Mouse (Mus musculus) liver, postnatal 0 days (tissue): ENCODE measurements around the gene Cbarp. TPM values are rescaled to one million over a fixed set of nuclear protein-coding genes. Genes with fewer than 3 reads are reported as not detected.

Source experiments
- ATAC-seq: fragments of 200-750 bp; cut with Nextera tagmentation; 2 replicates; pipeline ENCODE4 v1.8.0; 2017; ENCODE audit warnings: mild to moderate bottlenecking, moderate library complexity
- DNase-seq: peaks from one replicate; pipeline ENCODE4 v3.0.0-alpha.2; 2016
- H3K27ac ChIP-seq: fragments of 300-500 bp; sonication (generic); 2 replicates; pipeline ENCODE4 v1.5.1; 2014; ENCODE audit warnings: antibody characterized with exemption, moderate library complexity, mild to moderate bottlenecking, low read depth
- H3K27me3 ChIP-seq: fragments of 300-500 bp; sonication (generic); 2 replicates; pipeline ENCODE4 v1.6.1; 2014; ENCODE audit warnings: low read length, control low read depth, mixed read lengths; ENCODE audit not compliant: insufficient read depth
- H3K36me3 ChIP-seq: fragments of 300-500 bp; sonication (generic); replicated peaks from 2 replicates; pipeline ENCODE4 v1.6.1; 2014; ENCODE audit warnings: mild to moderate bottlenecking, control low read depth, low read length, moderate library complexity, mixed read lengths; ENCODE audit not compliant: insufficient read depth
- H3K4me1 ChIP-seq: fragments of 300-500 bp; sonication (generic); 2 replicates; pipeline ENCODE4 v1.6.1; 2014; ENCODE audit warnings: antibody characterized with exemption, mild to moderate bottlenecking, control low read depth; ENCODE audit not compliant: insufficient read depth
- H3K4me2 ChIP-seq: fragments of 300-500 bp; sonication (generic); 2 replicates; pipeline ENCODE4 v1.6.1; 2014; ENCODE audit warnings: low read depth, mild to moderate bottlenecking, low read length, moderate library complexity, mixed read lengths
- H3K4me3 ChIP-seq: fragments of 300-500 bp; sonication (generic); 2 replicates; pipeline ENCODE4 v1.5.1; 2014; ENCODE audit warnings: low read depth, low read length
- H3K9ac ChIP-seq: fragments of 300-500 bp; sonication (generic); replicated peaks from 2 replicates; pipeline ENCODE4 v1.6.1; 2014; ENCODE audit warnings: mild to moderate bottlenecking, moderate library complexity
- H3K9me3 ChIP-seq: fragments of 300-500 bp; sonication (generic); 2 replicates; pipeline ENCODE4 v1.6.1; 2016; ENCODE audit warnings: mild to moderate bottlenecking, control low read depth, low read length, mixed read lengths
- CTCF ChIP-seq: sonication (generic); IDR thresholded peaks from 2 replicates; pipeline ENCODE4 v1.5.1; 2016; ENCODE audit warnings: antibody characterized with exemption, low read depth
- EP300 ChIP-seq: IDR thresholded peaks from 2 replicates; pipeline ENCODE4 v1.6.1; 2016; ENCODE audit warnings: antibody characterized with exemption, low read depth, mild to moderate bottlenecking
- WGBS: fragments of 180-500 bp; shearing (Covaris S2); extraction: QIAGEN DNeasy Blood & Tissue Kit; methylation state at CpG from one replicate; pipeline ENCODE4 v1.1.7; 2014; ENCODE audit not compliant: insufficient replicate concordance; 5-methylcytosine and 5-hydroxymethylcytosine counted together
- polyA plus RNA-seq: library from polyadenylated mRNA; unstranded; fragments of >200 nt; fragmentation: Nextera tagmentation; extraction: Ambion mirVana; gene quantifications from 2 replicates; pipeline ENCODE4 v1.2.1, GENCODE M21; 2015

Cbarp gene
- polyA plus RNA-seq, 1 experiment from 2014 or later: 0.18 TPM

GRCm38 (mm10) chr10:80157141-80157929 is 16.7 kb upstream of the Cbarp start:
- H3K4me3 ChIP-seq: no peak overlapping the region
- no peak for ATAC-seq
- no peak for TF ChIP-seq EP300
- TF ChIP-seq CTCF: no peak
- peaks cover 82% of the 10 kb centered on the region for H3K4me1 ChIP-seq
- peak overlapping the region; percentile 89; the same call in 1 of the 2 replicates for H3K4me2 ChIP-seq
- H3K9me3 ChIP-seq: no peaks in the 10 kb centered on the region
- no peaks in the 10 kb centered on the region for H3K27me3 ChIP-seq
- H3K27ac ChIP-seq: peak overlapping the region; percentile 92
- H3K36me3 ChIP-seq: peaks cover 54% of the 10 kb centered on the region
- 64% methylated on average over 15 of the region's 15 CpGs for WGBS
- no peak overlapping the region for H3K9ac ChIP-seq
- no peak for DNase-seq

GRCm38 (mm10) chr10:80156752-80157053 is 16.1 kb upstream of the Cbarp start:
- no peak overlapping the region for H3K4me2 ChIP-seq
- peaks cover 80% of the 10 kb centered on the region for H3K4me1 ChIP-seq
- no peaks in the 10 kb centered on the region for H3K27me3 ChIP-seq
- no peak overlapping the region for H3K4me3 ChIP-seq
- no peak for DNase-seq
- no peak for TF ChIP-seq EP300
- no peak for TF ChIP-seq CTCF
- peaks cover 54% of the 10 kb centered on the region for H3K36me3 ChIP-seq
- peak overlapping the region; percentile 92 for H3K27ac ChIP-seq
- no peak overlapping the region for H3K9ac ChIP-seq
- no peaks in the 10 kb centered on the region for H3K9me3 ChIP-seq
- 78% methylated on average over 7 of the region's 7 CpGs for WGBS
- ATAC-seq: no peak

- no peaks in the 10 kb centered on the region for H3K9me3 ChIP-seq
- no peak for ATAC-seq
- H3K4me3 ChIP-seq: no peak overlapping the region
- no peak overlapping the region for H3K4me2 ChIP-seq
- peak overlapping the region; percentile 92 for H3K27ac ChIP-seq
- DNase-seq: no peak
- TF ChIP-seq EP300 (no peak), CTCF (no peak)
- H3K4me1 ChIP-seq: peaks cover 76% of the 10 kb centered on the region
- H3K9ac ChIP-seq: no peak overlapping the region
- WGBS: 80% methylated on average over 29 of the region's 29 CpGs
- peaks cover 58% of the 10 kb centered on the region for H3K36me3 ChIP-seq
- H3K27me3 ChIP-seq: no peaks in the 10 kb centered on the region
These were observed 15.5 kb upstream of the Cbarp start for GRCm38 (mm10) chr10:80156002-80156751.

GRCm38 (mm10) chr10:80155277-80155676 is 14.6 kb upstream of the Cbarp start:
- WGBS: 80% methylated on average over 1 of the region's 1 CpGs
- DNase-seq: no peak
- Histone ChIP-seq H3K27ac (peak overlapping the region; percentile 92; the same call in 1 of the 2 replicates), H3K9me3 (no peaks in the 10 kb centered on the region), H3K4me1 (peaks cover 68% of the 10 kb centered on the region), H3K4me3 (no peak overlapping the region), H3K27me3 (no peaks in the 10 kb centered on the region), H3K4me2 (no peak overlapping the region), H3K36me3 (peaks cover 58% of the 10 kb centered on the region), H3K9ac (no peak overlapping the region)
- no peak for ATAC-seq
- TF ChIP-seq CTCF (no peak), EP300 (no peak)

- Histone ChIP-seq H3K4me3 (no peak overlapping the region), H3K4me1 (peaks cover 62% of the 10 kb centered on the region), H3K27me3 (no peaks in the 10 kb centered on the region), H3K4me2 (no peak overlapping the region), H3K9me3 (no peaks in the 10 kb centered on the region), H3K27ac (peak overlapping the region; percentile 19; the same call in 1 of the 2 replicates), H3K36me3 (peaks cover 58% of the 10 kb centered on the region), H3K9ac (no peak overlapping the region)
- DNase-seq (no peak), ATAC-seq (no peak)
- 87% methylated on average over 7 of the region's 7 CpGs for WGBS
- TF ChIP-seq EP300 (no peak), CTCF (no peak)
These were observed 13.7 kb upstream of the Cbarp start for GRCm38 (mm10) chr10:80154384-80154783.

- no peak for ATAC-seq
- TF ChIP-seq EP300 (0 out of 2 replicates have a peak, but pooled peaks have one; percentile 10), CTCF (no peak)
- Histone ChIP-seq H3K4me1 (peaks cover 55% of the 10 kb centered on the region), H3K9me3 (no peaks in the 10 kb centered on the region), H3K36me3 (peaks cover 58% of the 10 kb centered on the region), H3K4me2 (peak overlapping the region; percentile 96), H3K27me3 (no peaks in the 10 kb centered on the region), H3K27ac (peak overlapping the region; percentile 92), H3K9ac (peak overlapping the region; percentile 70; the same call in 1 of the 2 replicates), H3K4me3 (peak overlapping the region; percentile 90)
- no peak for DNase-seq
- WGBS: 79% methylated on average over 19 of the region's 19 CpGs
These were observed 13.1 kb upstream of the Cbarp start for GRCm38 (mm10) chr10:80153713-80154112.
